Mouse (Mus musculus) left cerebral cortex, adult 18-20 months (tissue): Measurements from ENCODE around the gene Tfap2a. TPM values are rescaled to one million over a fixed set of nuclear protein-coding genes. Genes with fewer than 3 reads are reported as not detected.

Experiments used
- DNase-seq, 2 experiments: peaks; one replicate each; pipeline ENCODE4 v3.0.0; 2021 to 2022; ENCODE audit warnings: low spot score in 2 of 2, mixed read lengths in 1 of 2
- total RNA-seq, 2 experiments: library from RNA; stranded (reverse); gene quantifications; 2 replicates each; pipeline ENCODE4 v1.2.3; 2021

Tfap2a gene
- total RNA-seq, 2 experiments from 2014 or later = 0.67 to 0.87 TPM

- no peak for DNase-seq
Measured at GRCm38 (mm10) chr13:40734316-40734965, 3.7 kb downstream of the Tfap2a start.

GRCm38 (mm10) chr13:40733542-40734151, 4.5 kb downstream of the Tfap2a start:
- no peak for DNase-seq

DNA sequence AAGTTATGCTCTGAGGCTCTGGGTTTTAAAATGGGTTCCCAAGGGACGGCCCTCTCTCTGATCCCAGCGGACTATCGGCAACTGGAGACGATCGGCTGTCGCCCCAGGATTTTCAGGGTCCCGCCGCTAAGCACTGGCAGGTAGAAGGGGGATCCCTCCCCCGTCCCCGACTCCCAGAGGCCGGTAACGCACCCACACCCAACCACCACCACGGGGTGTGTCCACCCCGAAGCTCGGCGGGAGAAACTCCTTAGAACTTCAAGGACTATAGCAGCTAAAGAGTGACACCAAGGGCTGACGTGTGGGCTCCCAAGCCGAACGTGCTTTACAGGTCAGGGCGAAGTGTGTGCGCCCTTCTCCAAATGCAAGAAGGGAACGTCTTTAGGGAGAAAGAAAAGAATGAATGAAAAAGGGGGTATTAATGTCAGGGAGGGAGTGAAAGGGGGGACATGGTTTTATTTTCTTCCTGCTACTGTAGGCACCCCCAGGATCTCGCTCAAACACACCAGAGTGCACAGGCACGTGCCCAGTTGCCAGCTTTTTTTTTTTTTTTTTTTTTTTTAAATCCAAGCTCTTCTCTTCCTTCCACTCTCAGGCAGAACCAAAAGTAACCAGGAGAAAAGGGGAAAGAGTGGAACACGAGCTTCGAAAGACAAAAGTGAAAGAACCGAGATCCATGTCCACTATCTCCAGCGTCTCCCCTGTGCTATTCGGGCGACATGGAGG, 5.2 kb downstream of the Tfap2a start:
- no peak for DNase-seq

DNA sequence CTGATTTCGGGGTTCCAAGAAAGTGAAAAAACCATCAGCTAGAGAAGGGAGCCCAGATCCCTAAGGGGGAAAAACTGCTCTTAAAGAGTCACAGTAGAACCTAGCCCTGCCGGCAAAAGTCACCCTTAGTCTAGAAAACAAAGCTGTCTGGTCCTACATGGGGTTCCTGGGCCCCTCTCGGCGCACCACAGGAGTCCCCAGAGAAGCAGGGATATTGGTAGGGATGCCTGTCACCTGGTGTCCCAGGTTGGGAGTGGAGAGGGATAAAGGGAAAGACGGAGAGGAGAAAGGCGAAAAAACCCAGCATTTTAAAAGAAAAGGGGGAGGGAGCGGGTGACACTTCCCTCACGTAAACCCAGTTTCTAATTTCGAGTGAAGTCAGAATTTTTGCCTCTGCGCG, 6.1 kb downstream of the Tfap2a start:
- no peak for DNase-seq

DNA sequence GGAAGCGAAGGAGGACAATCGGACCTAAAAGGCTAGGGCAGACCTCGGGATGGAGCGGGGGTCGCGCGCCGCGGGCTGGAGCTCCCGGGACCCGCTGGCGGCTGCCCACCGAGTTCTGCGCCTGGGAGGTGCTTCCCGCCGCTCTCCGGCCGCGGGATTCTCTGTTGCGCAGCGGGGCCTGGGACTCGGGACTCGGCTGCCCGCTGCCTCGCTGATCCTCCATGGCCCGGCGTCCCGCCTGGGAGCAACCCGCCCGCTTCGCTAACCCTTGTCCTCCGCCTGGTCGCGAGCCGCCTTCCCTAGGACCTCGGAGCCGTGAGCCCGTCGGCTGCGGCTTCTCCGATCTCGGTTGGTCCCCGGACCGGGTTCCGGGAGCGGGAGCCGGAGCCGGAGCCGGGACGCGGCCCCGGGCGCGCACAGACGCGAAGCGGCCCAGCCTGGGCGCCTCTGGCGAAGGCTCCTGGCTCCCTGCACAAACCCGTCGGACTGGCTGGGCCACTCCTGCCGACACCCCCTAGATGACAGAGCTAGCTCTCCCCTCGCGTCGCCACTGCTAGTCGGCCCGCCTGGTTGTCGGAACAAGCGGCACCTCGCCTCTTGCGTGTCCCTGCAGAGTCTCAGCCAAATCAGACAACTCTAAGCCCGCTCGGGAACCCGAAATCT, 6.9 kb downstream of the Tfap2a start:
- DNase-seq = no peak

DNA sequence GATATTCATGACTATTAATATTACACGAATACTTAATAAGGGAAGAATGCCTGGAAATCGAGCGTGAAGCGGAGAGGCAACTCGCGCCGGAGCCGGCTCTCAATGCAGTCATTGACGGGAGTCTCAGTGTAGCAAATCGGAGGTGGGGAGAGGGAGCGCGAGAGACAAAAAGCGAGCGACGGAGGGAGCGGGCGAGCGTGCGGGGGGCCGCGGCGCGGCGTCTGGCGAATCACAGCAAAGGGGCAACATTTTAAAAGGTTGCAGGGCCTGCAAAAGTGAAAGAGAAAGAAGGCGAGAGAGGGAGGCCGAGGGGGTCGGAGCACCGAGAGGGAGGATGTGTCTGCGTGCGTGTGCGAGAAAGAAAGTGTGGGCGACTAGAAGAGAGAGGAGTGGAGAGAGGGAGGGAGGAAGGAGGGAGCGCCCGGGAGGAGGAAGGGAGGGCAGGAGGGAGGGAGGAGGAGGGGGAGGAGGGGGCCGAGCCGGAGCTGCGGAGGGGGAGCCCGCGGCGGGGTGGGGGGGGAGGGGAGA, 7.5 kb downstream of the Tfap2a start:
- no peak for DNase-seq

- no peak for DNase-seq
Measured at GRCm38 (mm10) chr13:40729592-40730431, 8.4 kb downstream of the Tfap2a start.

DNA sequence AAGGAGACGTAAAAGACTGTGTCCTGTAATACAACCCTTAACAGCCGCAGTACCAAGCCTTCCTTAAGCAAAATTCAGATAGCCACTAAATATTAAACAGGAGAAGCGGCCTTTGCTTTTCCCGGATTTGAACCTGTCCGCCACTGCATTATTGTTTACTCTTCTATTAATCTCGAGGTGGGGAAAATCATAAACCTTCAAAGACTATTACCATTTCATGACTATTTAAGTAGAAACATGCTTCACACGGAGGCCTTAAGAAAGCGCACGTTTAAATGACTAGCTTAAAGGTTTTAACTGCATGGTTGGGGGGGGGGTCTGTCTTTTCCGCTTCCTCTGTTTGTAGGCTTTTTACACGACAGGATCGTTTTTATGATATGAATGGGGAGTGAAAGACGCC, 9.1 kb downstream of the Tfap2a start:
- DNase-seq = no peak

GRCm38 (mm10) chr13:40728626-40728990, 9.6 kb downstream of the Tfap2a start:
- no peak for DNase-seq

GRCm38 (mm10) chr13:40727731-40728625, 10.2 kb downstream of the Tfap2a start:
- DNase-seq = no peak

DNA sequence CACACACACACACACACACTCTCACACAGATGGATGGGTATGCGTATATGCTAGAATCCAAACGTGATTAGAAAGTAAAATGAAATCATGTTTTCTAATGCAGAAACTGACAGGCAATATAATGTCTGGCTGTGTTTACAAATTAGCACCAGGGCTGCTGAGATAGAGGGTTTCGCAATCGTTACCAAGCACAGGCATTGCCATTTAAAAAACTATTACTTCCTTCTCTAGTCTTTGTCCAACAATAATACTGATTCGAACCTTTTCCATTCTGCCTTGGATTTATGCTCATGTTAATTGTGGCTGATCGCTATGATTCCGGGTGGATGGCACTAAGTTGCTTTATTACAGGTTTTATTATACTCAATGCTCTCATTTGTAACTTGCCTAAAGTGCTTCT, 12.3 kb downstream of the Tfap2a start:
- no peak for DNase-seq

GRCm38 (mm10) chr13:40723598-40723920, 14.6 kb downstream of the Tfap2a start:
- no peak for DNase-seq

DNA sequence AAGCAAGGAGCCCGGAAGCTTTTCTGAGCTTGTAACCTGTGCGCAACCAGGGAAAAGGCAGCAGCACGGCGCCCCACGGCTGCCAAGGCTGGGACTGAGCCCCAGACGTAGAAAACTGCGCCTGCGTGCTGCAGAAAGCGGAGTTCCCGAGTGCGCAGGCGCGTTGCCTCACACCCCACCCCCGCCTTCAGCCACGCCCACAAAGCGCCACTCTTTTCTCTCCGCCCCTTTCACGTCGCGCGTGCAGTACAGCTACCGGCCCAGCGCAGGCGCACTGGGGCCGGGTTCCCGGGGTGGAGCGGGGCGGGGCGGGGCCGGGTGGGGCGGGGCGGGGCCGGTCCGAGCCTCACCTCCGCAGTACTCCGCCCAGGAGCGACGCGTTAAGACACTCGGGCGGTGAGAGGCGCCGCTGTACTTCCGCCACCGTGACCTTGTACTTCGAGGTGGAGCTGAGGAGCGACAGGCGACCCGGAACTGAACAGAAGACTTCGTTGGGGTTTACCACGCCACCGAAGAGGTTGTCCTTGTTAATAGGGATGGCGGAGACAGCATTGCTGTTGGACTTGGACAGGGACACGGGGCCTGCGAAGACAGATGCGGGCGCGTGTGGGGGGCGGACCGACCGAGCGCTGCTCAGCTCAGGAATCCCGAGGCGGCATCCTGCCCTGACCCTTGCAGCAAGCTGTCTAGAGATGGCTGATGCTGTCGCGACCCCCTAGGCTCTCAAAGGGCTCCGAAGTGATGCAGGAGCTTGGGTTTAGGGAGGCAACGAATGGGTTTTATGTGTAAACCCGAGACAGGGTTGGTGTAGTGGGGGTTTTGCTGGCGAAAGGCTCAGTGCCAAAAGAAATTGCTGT, 15.2 kb downstream of the Tfap2a start:
- DNase-seq = peak; percentile 61 to 65

GRCm38 (mm10) chr13:40719741-40720082, 18.5 kb downstream of the Tfap2a start:
- no peak for DNase-seq

- DNase-seq = no peak
Measured at GRCm38 (mm10) chr13:40719066-40719740, 19.0 kb downstream of the Tfap2a start.

- DNase-seq = no peak
Measured at GRCm38 (mm10) chr13:40716771-40717716, 21.1 kb downstream of the Tfap2a start.

DNA sequence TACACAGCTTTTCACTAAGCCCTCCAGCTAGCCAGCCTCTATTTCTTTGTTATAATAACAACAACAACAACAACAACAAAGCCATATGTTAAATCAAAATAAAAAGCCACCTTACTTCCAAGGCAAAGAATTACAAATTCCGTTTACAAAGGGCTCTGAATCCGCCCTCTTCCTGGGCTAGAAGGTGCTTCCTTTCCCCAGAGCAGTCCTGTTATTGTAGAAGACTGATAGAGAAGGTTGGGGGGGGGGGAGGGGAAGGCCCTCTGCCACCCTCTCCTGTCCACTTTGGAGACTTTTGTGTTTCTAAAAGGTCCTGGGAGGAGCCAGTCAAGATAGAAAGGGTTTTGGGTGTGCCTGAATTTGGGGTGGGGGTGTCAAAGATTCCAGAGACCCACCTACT, 23.6 kb downstream of the Tfap2a start:
- DNase-seq = no peak
